Mouse (Mus musculus) ovary, adult 18-20 months (tissue): ENCODE results near the gene Gm17606.

Experiments
- DNase-seq: peaks from one replicate; pipeline ENCODE4 v3.0.0; 2022; ENCODE audit warnings: low spot score, mixed read lengths

Gm17606 gene

GRCm38 (mm10) chr14:54664477-54665222, 23.9 kb downstream of the Gm17606 start:
- no peak for DNase-seq

DNA sequence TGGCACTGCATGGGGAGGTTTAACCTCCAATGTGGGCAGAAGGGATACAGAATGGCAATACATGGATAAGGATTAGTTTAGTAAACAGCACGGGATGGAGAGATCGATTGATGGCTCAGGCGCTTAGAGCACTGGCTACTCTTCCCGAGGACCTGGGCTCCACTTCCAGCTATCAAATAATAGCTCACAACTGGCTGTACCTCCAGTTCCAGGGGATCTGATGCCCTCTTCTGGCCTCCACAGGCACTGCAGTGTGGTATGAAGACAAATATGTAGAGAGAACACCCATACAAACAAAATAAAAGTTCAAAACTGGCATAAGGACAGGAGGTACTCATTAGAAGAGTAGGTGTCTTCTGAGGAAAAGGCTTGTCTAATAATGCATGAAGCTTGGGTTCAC, 28.6 kb downstream of the Gm17606 start:
- no peak for DNase-seq

- no peak for DNase-seq
These were observed 33.6 kb downstream of the Gm17606 start for GRCm38 (mm10) chr14:54674317-54674716.

DNA sequence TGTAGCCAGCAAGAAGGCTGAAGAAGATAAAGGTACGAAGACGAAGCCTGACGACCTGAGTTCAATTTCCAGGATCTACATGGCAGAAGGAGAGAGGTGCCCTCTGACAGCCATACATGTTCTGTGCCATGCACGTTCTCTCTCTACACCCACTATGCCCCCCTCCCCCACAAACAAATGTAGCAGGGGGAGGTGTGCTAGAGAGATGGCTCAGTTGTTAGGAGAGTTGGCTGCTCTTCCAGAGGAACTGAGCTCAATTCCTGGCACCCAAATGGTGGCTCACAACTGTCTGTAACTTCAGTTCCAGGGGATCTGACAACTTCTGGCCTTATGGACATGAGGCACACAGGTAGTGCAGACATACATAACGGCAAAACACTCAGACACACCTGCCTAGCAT, 35.5 kb downstream of the Gm17606 start:
- DNase-seq: no peak

GRCm38 (mm10) chr14:54678657-54679304, 38.0 kb downstream of the Gm17606 start:
- no peak for DNase-seq

DNA sequence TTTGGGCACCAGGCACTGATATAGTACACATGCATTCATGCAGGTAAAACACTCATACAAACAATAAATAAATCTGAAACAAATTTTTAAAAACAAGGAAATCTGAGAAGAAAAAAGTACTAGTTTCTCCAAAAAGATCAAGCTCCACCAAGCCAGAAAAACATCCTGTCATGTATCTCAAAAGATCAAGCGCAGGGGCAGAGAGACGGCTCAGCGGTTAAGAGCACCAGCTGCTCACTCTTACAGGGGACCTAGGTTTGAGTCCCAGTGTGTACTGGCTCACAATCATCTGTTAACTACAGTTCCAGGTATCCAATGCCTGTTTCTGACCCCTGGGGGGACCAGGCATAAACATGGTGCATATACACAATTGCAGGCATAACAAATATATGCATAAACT, 41.6 kb downstream of the Gm17606 start:
- DNase-seq: no peak

GRCm38 (mm10) chr14:54685471-54685870, 44.7 kb downstream of the Gm17606 start:
- DNase-seq: no peak

GRCm38 (mm10) chr14:54686063-54686521, 45.3 kb downstream of the Gm17606 start, which contains the start of gene 1700123O20Rik:
TSS of gene 1700123O20Rik (plus strand) at chr14:54686216.
- DNase-seq: peak; percentile 74

DNA sequence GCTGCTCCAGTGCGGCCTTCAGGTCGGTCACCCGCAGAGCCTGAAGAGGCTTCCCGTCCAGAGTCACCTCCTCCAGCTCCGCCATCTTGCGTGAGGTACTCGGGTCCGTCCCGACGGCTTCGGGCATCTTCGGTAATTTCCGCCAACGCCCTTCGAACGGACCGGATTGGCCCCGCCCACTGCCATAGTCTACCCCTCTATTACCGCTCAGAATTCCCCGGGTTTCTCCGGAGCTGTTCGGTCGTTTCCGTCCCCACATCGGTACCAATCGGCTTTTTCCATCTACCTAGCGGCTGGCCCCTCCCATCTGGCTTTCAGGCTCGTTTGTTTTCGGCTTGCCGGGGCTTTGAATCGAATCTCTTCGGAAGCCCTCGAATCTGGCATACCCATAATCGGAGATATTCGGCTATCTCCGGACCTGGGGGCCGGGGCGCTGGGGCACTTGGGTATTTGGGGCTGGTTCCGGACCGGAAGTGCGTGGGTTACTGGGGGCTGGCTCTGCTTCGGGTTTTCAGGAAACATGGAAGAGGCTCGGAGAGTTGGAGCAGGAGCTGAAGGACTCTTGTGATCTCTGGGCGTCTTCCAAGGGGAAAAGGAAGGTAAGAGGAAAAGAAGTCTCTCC, 45.9 kb downstream of the Gm17606 start, which contains the start of gene Acin1:
Acin1 (minus strand) TSS at position 410 of the 622 bp plus-strand sequence.
- DNase-seq: peak; percentile 99

DNA sequence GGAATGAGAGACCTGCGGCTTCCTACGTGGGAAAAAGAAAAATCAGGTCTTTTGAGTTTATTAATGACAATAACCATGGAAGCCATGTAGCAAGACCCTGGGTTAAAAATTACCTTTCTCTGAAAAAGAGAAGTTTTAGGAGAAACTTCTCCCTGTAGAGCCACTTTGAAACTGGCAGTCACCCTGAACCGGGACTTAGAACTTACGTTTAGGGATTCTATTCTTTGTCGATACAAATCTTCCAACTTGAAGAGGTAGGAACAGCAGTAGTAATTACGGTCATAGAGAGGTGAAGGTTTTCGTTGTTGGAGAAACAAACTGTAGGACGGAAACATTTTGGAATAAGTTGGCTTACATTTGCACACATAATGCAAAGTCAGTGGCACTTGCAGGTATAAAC, 46.5 kb downstream of the Gm17606 start:
- no peak for DNase-seq

GRCm38 (mm10) chr14:54695042-54695441, 54.3 kb downstream of the Gm17606 start:
- no peak for DNase-seq

DNA sequence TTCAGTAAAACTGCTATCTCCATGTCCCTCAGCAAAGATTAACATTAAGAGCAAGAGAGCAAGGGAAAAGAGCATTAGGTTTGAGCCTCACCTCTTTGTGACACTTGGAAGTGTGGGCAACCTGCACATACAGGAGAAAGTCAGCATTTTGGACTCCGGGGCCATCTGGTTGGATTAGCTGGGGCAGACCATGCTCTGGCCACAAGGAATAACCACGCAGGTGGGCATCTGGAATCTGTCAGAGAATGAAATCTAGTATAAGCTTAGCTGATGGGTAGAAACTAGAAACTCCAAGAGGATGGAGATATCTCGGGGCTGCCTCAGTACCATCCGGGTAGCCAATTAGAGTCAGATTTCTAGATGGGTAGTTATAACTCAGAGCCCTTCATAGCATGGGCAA, 56.0 kb downstream of the Gm17606 start:
- no peak for DNase-seq
